Mouse (Mus musculus) cerebellum, postnatal 36 days (tissue): Measurements from ENCODE around the gene Klf5.

Experiments used
- DNase-seq, 2 experiments: peaks; one replicate each; pipeline ENCODE4 v3.0.0; 2021 to 2022; ENCODE audit warnings: mixed read lengths in 2 of 2

Klf5 gene

DNA sequence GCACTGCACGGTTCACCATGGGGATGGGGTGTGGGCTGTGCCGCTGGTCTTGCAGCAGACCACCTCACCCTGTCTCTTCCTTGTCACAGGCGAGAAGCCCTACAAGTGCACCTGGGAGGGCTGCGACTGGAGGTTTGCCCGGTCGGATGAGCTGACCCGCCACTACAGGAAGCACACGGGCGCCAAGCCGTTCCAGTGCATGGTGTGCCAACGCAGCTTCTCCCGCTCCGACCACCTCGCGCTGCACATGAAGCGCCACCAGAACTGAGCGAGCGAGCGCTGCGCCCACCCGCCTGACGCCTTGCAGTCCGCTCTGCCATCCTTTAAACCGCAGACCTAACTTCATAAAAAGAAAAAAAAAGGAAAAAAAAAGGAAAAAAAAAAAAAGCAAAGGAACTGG lies 14.6 kb downstream of the Klf5 start:
- DNase-seq, result no peak

DNA sequence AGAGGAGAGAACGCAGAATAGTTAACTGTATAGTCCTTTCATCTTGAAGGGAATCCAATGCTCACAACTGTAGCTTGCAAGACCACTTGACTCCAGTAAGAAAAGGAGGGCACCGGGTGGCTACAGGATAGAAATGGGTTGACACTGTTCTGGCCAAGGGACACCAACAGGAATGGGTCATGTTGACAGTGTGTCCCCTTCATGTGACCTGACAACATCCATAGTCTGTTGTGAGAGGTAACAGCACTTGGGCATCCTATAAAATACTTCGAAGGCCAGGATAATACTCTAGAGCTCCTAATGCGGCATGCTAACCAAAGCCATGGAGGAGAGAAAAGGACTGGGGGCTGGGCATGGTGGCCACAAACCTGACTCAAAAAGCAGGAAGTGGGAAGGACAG lies 17.8 kb downstream of the Klf5 start:
- no peak for DNase-seq

DNA sequence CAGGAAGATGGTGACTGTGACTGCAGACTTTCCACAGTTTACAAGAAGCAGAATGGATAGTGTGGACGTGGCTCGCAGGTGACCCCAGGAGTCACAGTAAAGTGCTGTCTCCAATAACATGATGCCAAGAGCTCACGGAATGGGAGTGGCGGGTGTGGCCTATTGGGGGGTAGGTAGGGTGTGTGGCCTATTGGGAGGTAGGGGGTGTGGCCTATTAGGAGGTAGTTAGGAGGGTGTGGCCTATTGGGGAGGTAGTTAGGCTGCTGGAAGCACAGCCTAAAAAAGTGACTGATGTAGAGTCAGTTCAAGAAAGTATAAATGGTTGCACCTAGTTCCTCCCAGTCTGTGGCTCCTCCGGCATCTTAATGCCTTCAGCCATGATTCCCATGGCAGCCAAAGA lies 22.2 kb downstream of the Klf5 start:
- DNase-seq, result no peak

DNA sequence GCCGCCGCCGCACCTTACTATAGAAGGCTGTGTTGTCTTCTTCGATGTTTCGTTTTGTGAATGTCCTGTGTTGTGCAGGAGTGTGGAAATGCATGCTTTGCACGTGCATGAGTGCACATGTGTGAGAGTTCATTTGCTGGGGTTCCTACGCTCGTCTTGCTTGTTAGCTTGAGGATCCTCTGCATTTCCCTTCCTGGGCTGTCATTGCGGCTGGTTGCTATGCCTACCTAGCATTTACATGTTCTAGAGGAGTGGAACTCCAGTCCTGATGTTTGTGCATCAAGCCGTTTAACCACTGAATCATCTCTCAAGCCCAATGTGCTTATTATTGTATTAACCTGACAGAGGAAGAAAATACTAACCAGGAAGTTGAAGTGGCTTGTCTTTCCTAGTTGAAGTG lies 24.9 kb downstream of the Klf5 start:
- no peak for DNase-seq

DNA sequence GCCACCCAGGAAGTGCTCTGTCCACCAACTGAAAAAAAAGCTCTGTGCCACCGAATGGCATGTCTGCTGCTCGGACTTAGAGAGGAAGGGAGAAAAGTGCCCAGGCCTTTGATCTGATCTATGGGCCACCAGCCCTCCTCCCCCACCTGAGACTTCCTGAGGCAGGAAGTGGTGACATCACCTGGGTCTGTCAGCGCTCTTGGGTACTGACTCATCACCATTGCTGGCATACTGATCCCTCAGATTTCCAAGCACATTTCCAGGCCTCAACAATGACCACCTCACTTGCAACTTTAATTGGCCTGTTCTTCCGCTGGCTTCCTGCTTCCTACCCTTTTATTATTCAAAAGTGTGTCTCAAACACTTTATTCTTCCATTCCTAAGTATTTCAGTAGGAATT lies 26.0 kb downstream of the Klf5 start:
- no peak for DNase-seq

DNA sequence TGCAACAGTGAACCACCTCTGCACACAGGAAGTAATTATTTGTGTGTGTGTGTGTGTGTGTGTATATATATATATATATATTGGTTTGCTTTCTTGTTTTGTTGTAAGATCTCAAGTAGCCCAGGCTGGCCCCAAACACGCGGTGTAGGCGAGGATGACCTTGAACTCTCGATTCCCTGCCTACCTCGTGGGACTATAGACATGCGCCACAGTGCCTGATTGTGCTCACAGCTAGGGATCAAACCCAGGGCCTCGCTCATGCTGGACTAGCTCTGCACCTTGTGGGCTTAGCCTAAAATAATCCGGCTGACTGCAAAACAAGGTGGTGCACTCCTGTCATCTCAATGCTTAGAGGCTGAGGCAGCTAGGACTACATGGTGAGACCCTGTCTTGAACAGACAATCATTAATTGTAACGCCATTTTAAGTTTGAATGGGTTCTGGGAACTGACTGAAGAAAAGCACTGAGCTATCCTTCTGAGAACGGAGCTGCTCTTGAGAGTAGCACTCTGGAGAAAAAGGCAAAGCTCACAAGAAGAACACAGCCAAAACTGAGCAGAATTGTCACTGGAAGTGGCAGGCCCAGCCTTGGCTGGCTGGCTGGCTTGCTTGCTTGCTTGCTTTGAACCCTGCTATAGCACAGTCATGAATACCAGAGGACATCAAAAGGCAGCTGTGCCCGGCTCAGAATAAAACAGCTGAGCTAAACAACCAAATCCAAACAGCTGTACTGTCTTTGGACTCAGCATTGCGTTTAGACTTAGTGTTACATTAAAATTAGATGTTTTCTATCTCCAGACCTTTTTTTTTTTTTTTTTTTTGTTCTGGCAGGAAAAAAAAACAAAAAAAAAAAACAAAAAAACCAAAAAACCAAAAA lies 27.3 kb downstream of the Klf5 start:
- DNase-seq, result no peak

DNA sequence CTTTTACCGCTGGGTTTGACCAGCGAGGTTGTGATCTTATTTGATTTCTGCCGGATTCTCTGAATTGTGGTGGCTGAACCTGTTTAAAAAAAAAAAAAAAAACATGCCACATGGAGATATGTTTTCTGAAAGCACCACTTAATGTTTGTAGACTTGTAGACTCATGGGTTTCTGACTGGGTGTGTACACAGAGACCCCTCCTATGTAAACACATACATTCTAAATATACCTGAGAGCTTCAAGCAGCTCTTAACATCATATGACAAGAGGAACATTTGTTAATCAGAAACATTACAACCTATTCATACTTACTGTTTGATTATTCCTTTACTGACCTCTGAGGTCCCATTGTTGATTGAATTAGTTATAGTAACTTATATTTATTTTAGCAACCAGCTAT lies 38.1 kb downstream of the Klf5 start:
- DNase-seq, result no peak

DNA sequence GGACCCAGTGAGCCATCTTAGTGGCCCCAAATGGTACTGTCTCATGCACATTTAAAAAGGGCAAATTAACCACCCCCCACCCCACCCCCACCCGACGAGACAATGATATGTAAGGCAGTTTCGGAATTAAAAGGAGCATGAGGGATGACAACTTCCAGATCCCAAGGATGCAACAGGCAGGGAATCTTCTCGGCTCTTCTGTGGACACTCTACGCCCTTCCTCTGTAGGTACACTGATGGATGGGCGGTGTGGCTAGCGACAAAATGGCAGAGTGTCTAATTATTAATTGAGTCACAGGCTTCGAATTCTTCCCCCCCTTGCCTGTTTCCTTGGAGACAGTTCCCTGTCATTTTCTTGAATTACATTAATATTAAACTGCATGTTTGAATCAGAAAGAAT lies 40.5 kb downstream of the Klf5 start:
- DNase-seq, result no peak

DNA sequence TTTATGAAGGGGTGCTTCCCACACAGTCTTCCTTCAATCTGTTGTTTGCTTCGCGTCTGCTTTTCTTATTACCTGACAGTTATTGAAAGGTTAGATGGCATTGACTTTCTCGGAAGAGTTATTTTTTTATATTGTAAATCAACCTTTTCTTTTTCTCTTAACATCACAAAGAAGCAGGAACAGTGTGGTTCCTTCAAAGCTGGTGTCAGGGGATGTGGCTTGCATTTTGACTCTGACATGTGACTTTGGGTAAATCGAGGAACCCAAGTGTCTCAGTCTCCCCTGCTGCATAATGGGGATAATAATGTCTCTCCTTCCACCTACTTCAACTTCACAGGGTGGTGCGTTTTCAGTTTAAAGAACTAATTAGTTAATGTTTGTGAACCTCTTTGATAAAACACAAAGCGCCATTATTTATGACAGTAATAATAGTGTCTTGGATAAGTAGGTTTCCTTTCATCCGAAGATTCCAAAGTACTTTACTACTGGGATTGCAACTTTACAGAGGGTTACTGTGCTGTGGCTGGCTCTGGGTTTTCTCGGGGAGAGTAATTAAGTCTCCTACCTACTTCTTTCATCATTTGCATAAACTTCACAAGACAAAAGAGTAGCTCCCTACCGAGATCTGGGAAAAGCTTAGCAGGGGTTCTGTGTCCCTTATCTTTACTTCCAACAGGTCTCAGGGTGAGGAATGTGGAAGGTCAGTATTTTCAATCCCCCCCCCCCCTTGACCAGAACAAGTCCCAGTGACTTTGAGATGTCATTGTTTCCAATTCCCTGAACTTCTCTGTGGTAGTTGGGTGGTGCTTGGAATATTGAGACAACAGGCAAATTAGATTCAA lies 41.4 kb downstream of the Klf5 start:
- no peak for DNase-seq

DNA sequence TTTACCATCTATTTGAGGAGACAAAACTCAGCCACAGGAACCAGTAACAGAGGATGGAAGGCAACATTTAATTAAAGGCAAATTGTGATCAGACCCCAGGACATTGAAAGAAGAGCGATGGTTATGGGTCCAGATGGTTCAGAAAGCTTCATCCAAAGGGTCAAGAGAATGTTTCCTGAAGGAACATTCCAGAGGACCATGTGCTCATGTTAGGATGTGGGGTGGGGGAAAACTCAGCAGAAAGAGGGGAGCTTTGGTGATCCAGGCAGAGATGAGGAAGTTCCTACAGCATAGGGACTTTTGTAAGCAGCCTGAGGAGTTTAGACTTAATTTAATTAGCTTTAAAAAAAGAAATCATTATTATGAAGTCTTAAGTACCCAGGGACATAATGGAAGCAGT lies 42.2 kb downstream of the Klf5 start:
- no peak for DNase-seq

DNA sequence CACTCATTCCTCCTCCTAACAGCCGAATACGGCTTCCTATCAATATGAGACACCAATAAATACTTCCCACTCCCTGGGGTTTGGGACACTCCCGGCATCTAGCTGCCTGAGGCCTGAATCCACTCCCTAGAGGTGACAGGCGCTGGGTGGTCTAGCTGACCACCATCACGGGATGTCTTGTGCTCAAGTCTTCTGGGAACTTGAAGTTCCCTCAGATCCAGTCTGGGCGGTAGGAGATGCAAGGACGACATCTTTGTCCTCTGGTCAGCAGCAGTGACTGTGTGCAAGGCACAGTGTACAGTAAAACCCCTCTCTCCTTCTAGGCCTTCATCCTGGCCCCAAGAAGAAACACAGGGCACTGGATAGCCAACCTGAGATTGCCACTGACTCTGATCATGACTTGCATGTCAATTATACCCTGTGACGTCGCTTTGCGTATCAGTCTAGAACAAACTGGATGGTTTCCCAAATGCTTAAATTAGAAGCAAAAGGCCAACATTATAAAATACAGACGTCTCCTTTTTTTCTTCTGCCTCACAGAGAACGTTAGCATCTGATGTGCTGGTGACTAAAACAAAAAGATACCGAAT lies 49.8 kb downstream of the Klf5 start:
- DNase-seq, result no peak

DNA sequence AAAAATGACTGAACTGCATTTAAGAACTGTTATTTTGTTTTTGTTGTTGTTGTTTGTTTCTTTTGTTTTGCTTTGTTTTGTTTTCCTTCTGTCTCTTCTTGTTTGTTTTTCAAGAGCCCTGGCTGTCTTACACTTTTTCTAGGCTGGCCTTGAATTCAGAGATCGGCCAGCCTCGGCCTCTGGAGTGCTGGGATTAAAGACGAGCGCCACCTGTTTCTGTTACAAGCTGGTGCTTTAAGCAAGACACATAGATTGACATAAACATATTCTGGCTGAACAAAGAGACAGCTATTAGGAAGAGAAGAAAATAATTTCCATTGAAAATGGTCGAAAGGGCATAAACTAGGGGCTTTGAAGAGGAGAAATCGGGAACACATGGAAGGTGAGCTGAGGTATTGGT lies 51.1 kb downstream of the Klf5 start:
- no peak for DNase-seq

DNA sequence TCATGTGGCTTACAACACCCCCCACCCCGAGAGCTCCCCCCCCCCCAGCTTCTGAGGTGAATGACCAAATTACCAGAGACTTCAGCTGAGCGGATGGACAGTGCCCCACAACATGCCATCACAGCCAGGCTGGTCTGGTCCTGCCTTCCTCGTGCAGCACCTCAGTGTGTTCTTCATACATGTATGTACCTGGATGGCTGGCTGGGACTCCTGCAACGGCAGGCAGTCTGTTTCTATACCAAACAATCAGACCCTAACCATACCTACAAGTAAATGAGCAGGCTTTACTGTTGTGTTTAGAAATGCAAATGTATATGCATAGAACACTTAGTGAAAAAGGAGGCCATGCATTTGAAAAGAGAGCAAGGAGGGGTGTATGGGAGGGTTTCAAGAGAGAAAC lies 54.5 kb downstream of the Klf5 start:
- DNase-seq, result no peak

DNA sequence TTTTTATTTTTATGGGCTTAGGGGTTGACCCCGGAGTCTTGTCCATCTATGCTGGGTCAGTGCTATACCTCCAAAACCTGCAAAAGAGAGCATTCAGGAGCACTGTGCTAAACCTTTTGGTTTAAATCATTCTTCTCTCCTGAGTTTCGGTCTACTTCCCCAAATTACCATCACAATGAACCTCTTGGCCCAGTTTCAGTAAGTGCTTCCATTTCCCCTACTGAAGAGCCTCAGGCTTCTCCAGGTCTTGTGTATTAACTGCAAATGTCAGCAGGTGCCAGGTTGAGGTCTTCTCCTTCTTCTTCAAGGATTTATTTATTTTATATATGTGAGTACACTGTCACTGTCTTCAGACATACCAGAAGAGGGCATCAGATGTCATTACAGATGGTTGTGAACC lies 55.6 kb downstream of the Klf5 start:
- no peak for DNase-seq

DNA sequence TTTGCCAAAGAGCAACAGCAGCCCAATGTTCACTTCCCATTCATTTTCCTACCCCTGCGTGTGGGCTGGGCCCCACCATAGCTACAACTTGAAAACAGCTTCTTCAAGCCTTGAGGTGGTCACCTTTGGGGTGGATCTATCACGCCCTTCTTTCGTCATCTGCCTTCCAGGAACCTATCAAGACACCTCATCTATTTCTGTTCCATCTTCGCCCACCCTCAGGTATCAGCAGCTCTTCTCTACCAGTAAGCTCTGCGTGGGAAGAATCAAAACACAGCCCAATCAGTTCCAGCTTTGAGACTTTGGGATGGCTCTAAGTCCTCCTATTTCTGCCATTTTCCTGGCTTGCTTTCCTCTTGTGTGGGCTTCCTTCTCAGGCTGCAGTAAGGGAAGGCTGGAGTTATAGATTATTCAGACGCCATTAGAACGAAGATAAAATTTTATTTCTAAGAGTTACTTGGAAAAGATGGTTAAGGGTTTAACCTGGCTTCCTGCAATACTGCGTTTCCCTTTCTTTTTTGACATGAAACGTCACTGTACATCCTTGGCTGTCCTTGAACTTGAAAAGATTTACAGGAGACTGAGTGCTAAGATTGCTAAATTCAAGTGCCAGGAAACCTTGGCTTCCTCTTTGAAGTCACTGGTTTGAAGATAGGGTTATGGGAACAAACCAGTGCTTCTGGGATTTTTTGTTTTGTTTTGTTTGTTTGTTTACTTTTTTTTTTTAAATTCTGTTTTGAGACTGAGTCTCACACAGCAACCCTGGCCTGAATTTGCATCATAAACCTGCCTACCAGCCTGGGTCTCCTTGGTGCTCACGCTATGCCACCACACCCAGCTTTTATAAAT lies 56.5 kb downstream of the Klf5 start:
- no peak for DNase-seq

DNA sequence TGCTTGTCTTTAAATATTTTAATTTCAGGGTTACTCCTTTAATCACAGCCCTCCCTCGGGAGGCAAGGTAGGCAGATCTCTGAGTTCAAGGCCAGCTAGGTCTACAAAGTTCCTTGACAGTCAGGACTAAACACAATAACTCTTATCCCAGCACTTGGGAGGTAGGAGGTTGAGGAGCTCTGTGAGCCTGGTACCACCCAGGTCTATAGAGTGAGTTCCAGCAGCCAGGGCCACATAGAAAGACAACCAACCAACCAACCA lies 57.0 kb downstream of the Klf5 start:
- no peak for DNase-seq

DNA sequence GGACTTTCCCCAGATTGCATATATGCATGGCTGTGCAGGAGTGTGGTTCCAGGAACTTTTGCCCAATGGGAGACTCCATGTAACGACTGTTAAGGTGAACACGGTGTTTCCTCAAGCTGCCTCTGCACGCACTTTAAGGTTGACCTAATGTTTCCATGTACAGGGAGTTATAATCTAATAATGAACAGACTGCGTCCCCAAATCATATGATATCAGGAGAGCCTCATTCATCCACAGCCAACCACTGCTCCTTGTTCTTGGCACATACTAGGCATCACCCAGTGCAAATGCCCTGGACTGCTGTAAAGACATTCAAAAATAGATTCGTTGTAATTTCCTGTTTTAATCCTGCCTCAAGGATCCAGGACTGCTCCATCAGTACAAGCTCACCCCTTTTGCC lies 64.5 kb downstream of the Klf5 start:
- DNase-seq, result no peak

DNA sequence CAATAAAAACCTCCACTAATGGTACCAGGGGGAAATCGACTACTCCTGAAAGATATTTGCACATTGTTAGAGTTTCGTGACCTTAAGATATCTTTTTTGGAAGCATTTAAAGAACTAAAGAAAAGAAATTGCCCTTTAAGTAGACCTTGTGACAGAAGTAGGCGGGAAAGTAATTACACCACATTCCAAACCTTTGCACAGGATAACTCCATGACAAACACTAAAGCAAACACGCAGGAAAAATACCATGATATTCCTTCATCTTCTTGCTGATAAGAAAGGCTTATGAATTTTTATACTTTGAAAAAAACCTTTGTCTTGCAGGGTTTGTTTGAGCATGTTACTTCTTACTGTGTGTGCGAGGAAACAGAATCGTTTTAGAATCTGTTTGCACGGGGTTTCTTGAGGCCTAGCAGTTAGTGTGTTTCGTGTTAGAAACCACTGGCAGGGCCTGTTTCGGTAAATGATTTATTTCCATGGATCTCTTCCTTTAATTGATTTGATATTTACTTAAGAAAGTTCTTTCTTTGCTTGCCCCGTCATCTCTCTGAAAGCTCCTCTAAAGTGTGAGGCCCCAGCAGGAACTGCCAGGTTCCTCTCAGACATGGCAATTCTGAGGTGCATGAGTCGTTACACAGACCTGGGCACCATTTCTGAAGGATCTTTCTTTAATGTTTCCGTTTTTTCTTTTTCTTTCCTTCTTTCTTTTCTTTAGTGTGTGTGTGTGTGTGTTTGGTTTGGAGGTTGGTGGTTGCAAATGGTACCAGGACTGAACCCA lies 65.7 kb downstream of the Klf5 start:
- DNase-seq, result no peak
